Mouse (Mus musculus) hindbrain, embryonic 10.5 days (tissue): ENCODE data around the gene Spdl1. TPM values are rescaled to one million over a fixed set of nuclear protein-coding genes. Genes with fewer than 3 reads are reported as not detected.

ENCODE experiments used
- DNase-seq: peaks from one replicate; pipeline ENCODE4 v3.0.0-alpha.2; 2017; ENCODE audit warnings: low spot score
- H3K27ac ChIP-seq: fragments of 300-500 bp; sonication (generic); 2 replicates; pipeline ENCODE4 v1.5.1; 2016; ENCODE audit warnings: mild to moderate bottlenecking, moderate library complexity
- H3K27me3 ChIP-seq: fragments of 300-500 bp; sonication (generic); 2 replicates; pipeline ENCODE4 v1.6.1; 2016; ENCODE audit warnings: mild to moderate bottlenecking; ENCODE audit not compliant: poor library complexity, insufficient read depth, severe bottlenecking
- H3K36me3 ChIP-seq: fragments of 300-500 bp; sonication (generic); 2 replicates; pipeline ENCODE4 v1.6.1; 2016; ENCODE audit warnings: mild to moderate bottlenecking, moderate library complexity
- H3K4me1 ChIP-seq: fragments of 300-500 bp; sonication (generic); replicated peaks from 2 replicates; pipeline ENCODE4 v1.6.1; 2016; ENCODE audit warnings: mild to moderate bottlenecking
- H3K4me3 ChIP-seq: fragments of 300-500 bp; sonication (generic); 2 replicates; pipeline ENCODE4 v1.5.1; 2016; ENCODE audit warnings: mild to moderate bottlenecking, moderate library complexity
- H3K9me3 ChIP-seq: fragments of 300-500 bp; sonication (generic); 2 replicates; pipeline ENCODE4 v1.6.1; 2016; ENCODE audit warnings: mild to moderate bottlenecking, moderate library complexity
- WGBS: fragments of 180-500 bp; shearing (Covaris S2); methylation state at CpG from one replicate; pipeline ENCODE4 v1.1.7; 2016; 5-methylcytosine and 5-hydroxymethylcytosine counted together
- polyA plus RNA-seq: library from polyadenylated mRNA; unstranded; fragments of >200 nt; fragmentation: Nextera tagmentation; extraction: Ambion mirVana; gene quantifications from 2 replicates; pipeline ENCODE4 v1.2.1, GENCODE M21; 2016

Gene Spdl1
- polyA plus RNA-seq: 22.5 and 28.1 TPM in 2 replicates

DNA sequence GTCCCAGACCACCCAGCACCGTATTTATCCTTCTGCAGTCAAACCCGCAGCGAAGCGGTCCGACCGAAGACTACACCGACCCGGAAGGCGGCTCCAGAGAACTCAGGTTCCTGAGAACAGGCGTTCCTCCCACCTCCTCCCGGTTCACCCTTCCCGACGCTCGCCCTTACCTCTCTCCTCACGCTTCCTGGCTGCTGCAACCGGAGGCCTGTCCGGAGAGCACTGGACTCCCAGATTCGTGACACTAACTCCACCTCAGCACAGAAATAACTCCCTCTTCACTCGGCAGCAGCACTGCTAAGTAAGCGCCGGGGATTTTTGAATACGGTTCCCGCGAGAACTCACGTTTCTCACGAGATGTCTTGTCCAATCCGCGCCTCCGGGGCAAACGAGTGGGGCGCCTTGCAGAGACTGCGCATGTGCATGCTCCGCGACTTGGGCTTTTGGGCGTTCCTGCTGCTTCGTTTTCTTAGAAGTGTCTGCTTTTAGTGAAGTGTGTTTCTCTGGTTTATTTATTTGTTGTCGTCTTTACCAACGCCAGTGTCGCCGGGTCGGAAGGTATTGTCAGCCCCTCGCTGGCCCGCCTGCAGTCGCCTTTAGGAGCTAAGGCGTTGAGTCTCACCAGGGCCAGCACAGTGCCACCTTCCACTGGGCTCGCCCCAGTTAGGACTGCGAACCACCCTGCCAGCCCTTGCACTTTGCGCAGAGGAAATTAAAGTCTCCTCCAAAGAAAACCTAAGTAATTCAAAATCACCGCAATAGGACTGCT, at the start of gene Spdl1:
Gene Spdl1 (minus strand): TSS at position 324 of the 769 bp plus-strand sequence.
- H3K27ac ChIP-seq: peak within 1 kb of the TSS; percentile 92
- peak within 1 kb of the TSS; percentile 77 for H3K4me3 ChIP-seq
- under 1% methylated on average over 49 of the region's 49 CpGs for WGBS

GRCm38 (mm10) chr11:34881528-34881927, 48.1 kb upstream of the Spdl1 start:
- 52% methylated on average over 5 of the region's 5 CpGs for WGBS
- Histone ChIP-seq H3K36me3 (no peaks in the 10 kb centered on the region), H3K27me3 (no peaks in the 10 kb centered on the region), H3K27ac (no peak overlapping the region), H3K4me3 (no peak overlapping the region), H3K4me1 (0 out of 2 replicates have a peak, but pooled peaks cover 2% of the 10 kb centered on the region), H3K9me3 (no peaks in the 10 kb centered on the region)
- no peak for DNase-seq

More for the DNA sequence above, at the start of gene Spdl1:
- Histone ChIP-seq H3K4me1 (peaks cover 19% of the 10 kb centered on the region), H3K36me3 (peaks cover 25% of the 10 kb centered on the region), H3K9me3 (no peaks in the 10 kb centered on the region), H3K27me3 (no peaks in the 10 kb centered on the region)
- peak; percentile 95 for DNase-seq

- no peak for DNase-seq
- Histone ChIP-seq H3K27me3 (no peaks in the 10 kb centered on the region), H3K9me3 (no peaks in the 10 kb centered on the region), H3K27ac (no peak overlapping the region), H3K4me3 (no peak overlapping the region), H3K4me1 (0 out of 2 replicates have a peak, but pooled peaks cover 2% of the 10 kb centered on the region), H3K36me3 (no peaks in the 10 kb centered on the region)
- WGBS: 84% methylated on average over 1 of the region's 1 CpGs
Measured at GRCm38 (mm10) chr11:34879678-34880077, 46.2 kb upstream of the Spdl1 start.

DNA sequence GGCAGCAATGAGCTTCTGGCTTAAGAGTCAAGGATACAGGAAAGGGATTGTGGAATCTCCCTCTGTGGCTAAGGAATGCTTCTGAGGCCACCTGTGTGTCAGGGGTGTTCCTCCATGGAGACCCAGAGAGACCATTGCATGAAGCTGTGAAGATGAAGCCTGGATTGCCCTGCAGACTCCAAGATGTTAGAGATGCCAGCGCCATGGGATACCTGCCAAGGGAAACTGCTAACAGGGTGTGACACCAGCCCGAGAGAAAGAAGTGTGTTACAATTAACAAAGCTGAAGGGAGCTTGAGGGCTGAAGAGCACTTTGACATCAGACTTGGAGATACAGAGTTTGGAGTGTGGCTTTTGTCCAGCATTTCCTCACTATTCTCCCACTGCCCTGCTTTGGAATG, 40.4 kb upstream of the Spdl1 start:
- no peaks in the 10 kb centered on the region for H3K27me3 ChIP-seq
- 87% methylated on average over 2 of the region's 2 CpGs for WGBS
- no peaks in the 10 kb centered on the region for H3K9me3 ChIP-seq
- H3K27ac ChIP-seq: no peak overlapping the region
- H3K4me3 ChIP-seq: no peak overlapping the region
- no peak for DNase-seq
- no peaks in the 10 kb centered on the region for H3K4me1 ChIP-seq
- no peaks in the 10 kb centered on the region for H3K36me3 ChIP-seq

DNA sequence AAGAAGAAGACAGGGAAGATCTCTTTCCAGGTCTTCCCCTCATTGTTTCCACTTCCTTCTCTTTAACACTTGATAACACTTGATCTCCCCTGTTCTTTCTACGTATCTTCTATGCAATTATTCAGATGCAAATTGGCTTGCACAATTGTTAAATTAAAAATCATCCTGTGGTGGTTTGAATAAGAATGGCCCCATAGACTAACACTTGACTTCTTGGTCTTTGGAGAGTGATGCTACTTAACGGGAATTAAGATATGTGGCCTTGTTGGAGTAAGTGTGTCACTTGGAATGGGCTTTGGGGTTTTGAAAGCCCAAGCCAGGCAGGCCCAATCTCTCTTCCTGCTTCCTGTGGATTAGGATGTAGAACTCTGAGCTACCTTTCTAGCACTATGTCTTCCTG, 39.0 kb upstream of the Spdl1 start:
- H3K27ac ChIP-seq: no peak overlapping the region
- WGBS: 75% methylated on average over 2 of the region's 2 CpGs
- H3K4me3 ChIP-seq: no peak overlapping the region
- no peaks in the 10 kb centered on the region for H3K36me3 ChIP-seq
- H3K4me1 ChIP-seq: no peaks in the 10 kb centered on the region
- DNase-seq: no peak
- H3K9me3 ChIP-seq: no peaks in the 10 kb centered on the region
- H3K27me3 ChIP-seq: no peaks in the 10 kb centered on the region

GRCm38 (mm10) chr11:34871991-34872390, 38.5 kb upstream of the Spdl1 start:
- Histone ChIP-seq H3K4me3 (no peak overlapping the region), H3K27me3 (no peaks in the 10 kb centered on the region), H3K4me1 (no peaks in the 10 kb centered on the region), H3K27ac (no peak overlapping the region), H3K9me3 (no peaks in the 10 kb centered on the region), H3K36me3 (no peaks in the 10 kb centered on the region)
- DNase-seq: no peak
- 84% methylated on average over 3 of the region's 3 CpGs for WGBS

- WGBS: 85% methylated on average over 3 of the region's 3 CpGs
Measured at GRCm38 (mm10) chr11:34871456-34871855, 38.0 kb upstream of the Spdl1 start.

GRCm38 (mm10) chr11:34868626-34869025, 35.2 kb upstream of the Spdl1 start:
- Histone ChIP-seq H3K27ac (no peak overlapping the region), H3K36me3 (no peaks in the 10 kb centered on the region), H3K4me3 (no peak overlapping the region), H3K9me3 (no peaks in the 10 kb centered on the region), H3K4me1 (no peaks in the 10 kb centered on the region), H3K27me3 (no peaks in the 10 kb centered on the region)
- no peak for DNase-seq
- WGBS: 40% methylated on average over 6 of the region's 6 CpGs

More at GRCm38 (mm10) chr11:34871456-34871855, 38.0 kb upstream of the Spdl1 start:
- no peak overlapping the region for H3K27ac ChIP-seq
- no peaks in the 10 kb centered on the region for H3K9me3 ChIP-seq
- H3K4me1 ChIP-seq: no peaks in the 10 kb centered on the region
- H3K36me3 ChIP-seq: no peaks in the 10 kb centered on the region
- H3K4me3 ChIP-seq: no peak overlapping the region
- no peaks in the 10 kb centered on the region for H3K27me3 ChIP-seq
- no peak for DNase-seq

GRCm38 (mm10) chr11:34865741-34866270, 32.4 kb upstream of the Spdl1 start:
- Histone ChIP-seq H3K4me1 (no peaks in the 10 kb centered on the region), H3K27ac (no peak overlapping the region), H3K9me3 (no peaks in the 10 kb centered on the region), H3K4me3 (no peak overlapping the region), H3K36me3 (no peaks in the 10 kb centered on the region), H3K27me3 (no peaks in the 10 kb centered on the region)
- WGBS: 82% methylated on average over 3 of the region's 3 CpGs
- DNase-seq: no peak

DNA sequence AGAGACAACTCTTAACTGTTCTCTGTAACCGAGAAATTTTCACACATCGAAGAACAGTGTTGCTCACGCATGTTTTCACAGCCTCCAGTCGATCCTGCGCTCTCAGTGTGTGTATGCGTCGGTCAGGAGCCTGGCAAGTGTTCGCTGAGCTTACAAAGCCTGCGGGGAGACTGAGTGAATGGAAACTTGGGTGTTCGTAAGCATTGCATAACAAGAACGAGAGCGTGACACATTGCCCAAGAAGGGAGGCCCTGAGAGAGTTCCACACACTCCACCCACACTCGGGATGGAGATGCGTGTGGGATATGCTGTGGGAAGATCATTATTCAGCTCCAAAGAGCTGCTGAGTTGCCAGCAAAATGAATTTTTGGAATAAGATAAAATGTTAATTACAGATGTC, 31.7 kb upstream of the Spdl1 start:
- Histone ChIP-seq H3K36me3 (no peaks in the 10 kb centered on the region), H3K4me1 (no peaks in the 10 kb centered on the region), H3K9me3 (no peaks in the 10 kb centered on the region), H3K4me3 (no peak overlapping the region), H3K27ac (no peak overlapping the region), H3K27me3 (no peaks in the 10 kb centered on the region)
- DNase-seq: no peak
- 89% methylated on average over 14 of the region's 14 CpGs for WGBS

GRCm38 (mm10) chr11:34856652-34857051, 23.2 kb upstream of the Spdl1 start:
- Histone ChIP-seq H3K27ac (no peak overlapping the region), H3K36me3 (no peaks in the 10 kb centered on the region), H3K4me3 (no peak overlapping the region), H3K9me3 (no peaks in the 10 kb centered on the region), H3K27me3 (no peaks in the 10 kb centered on the region), H3K4me1 (no peaks in the 10 kb centered on the region)
- no peak for DNase-seq
- 70% methylated on average over 3 of the region's 3 CpGs for WGBS

DNA sequence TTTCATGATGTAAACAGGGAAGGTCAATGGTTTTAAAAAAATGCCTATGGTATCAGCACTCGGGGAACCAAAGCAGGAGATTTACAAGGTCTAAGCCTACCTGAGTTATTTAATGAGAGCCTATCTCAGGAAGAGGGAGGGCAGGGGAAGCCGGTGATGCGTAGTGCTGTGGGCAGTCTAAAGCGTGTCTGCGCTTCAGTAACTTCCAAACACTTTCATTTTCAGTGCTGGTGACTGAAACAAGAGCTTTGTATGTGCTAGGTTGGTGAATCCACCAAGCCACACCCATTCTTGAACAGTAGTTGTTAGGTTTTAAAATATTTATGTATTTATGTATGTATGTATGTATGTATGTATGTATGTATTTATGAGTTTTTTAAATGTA, 12.8 kb upstream of the Spdl1 start:
- no peak overlapping the region for H3K4me3 ChIP-seq
- H3K27me3 ChIP-seq: peaks cover 6% of the 10 kb centered on the region; the same call in 1 of the 2 replicates
- no peak for DNase-seq
- H3K36me3 ChIP-seq: no peaks in the 10 kb centered on the region
- 87% methylated on average over 5 of the region's 5 CpGs for WGBS
- H3K4me1 ChIP-seq: no peaks in the 10 kb centered on the region
- no peaks in the 10 kb centered on the region for H3K9me3 ChIP-seq
- no peak overlapping the region for H3K27ac ChIP-seq

- no peak for DNase-seq
- no peak overlapping the region for H3K4me3 ChIP-seq
- 74% methylated on average over 22 of the region's 22 CpGs for WGBS
- no peaks in the 10 kb centered on the region for H3K36me3 ChIP-seq
- no peaks in the 10 kb centered on the region for H3K9me3 ChIP-seq
- no peak overlapping the region for H3K27ac ChIP-seq
- H3K4me1 ChIP-seq: no peaks in the 10 kb centered on the region
- H3K27me3 ChIP-seq: peaks cover 6% of the 10 kb centered on the region; the same call in 1 of the 2 replicates
Measured at GRCm38 (mm10) chr11:34845567-34846267, 12.3 kb upstream of the Spdl1 start.
